Mouse (Mus musculus) forebrain, embryonic 11.5 days (tissue): ENCODE measurements around the gene Plcb2. TPM values are rescaled to one million over a fixed set of nuclear protein-coding genes. Genes with fewer than 3 reads are reported as not detected.
A peak's percentile ranks its signal among the peaks of the same experiment; 100 is the strongest.

Experiments
- ATAC-seq: fragments of 200-750 bp; cut with Nextera tagmentation; replicated peaks from 2 replicates; pipeline ENCODE4 v1.8.0; 2017; ENCODE audit warnings: moderate TSS enrichment; ENCODE audit not compliant: low FRiP score
- DNase-seq: peaks from one replicate; pipeline ENCODE4 v3.0.0-alpha.2; 2017; ENCODE audit warnings: low spot score
- H3K27ac ChIP-seq: fragments of 300-500 bp; sonication (generic); 2 replicates; pipeline ENCODE4 v1.5.1; 2014; ENCODE audit warnings: low read depth, low read length
- H3K27me3 ChIP-seq: fragments of 300-500 bp; sonication (generic); 2 replicates; pipeline ENCODE4 v1.6.1; 2014; ENCODE audit warnings: mild to moderate bottlenecking, low read length, mixed read lengths; ENCODE audit not compliant: control insufficient read depth, insufficient read depth
- H3K36me3 ChIP-seq: fragments of 300-500 bp; sonication (generic); 2 replicates; pipeline ENCODE4 v1.6.1; 2014; ENCODE audit warnings: mild to moderate bottlenecking, low read length, moderate library complexity, mixed read lengths; ENCODE audit not compliant: control insufficient read depth, insufficient read depth
- H3K4me1 ChIP-seq: fragments of 300-500 bp; sonication (generic); replicated peaks from 2 replicates; pipeline ENCODE4 v1.6.1; 2014; ENCODE audit warnings: low read length, mixed read lengths; ENCODE audit not compliant: control insufficient read depth, insufficient read depth
- H3K4me2 ChIP-seq: fragments of 300-500 bp; sonication (generic); 2 replicates; pipeline ENCODE4 v1.6.1; 2014; ENCODE audit warnings: low read depth, mild to moderate bottlenecking, low read length, moderate library complexity, mixed read lengths; ENCODE audit not compliant: severe bottlenecking
- H3K4me3 ChIP-seq: fragments of 300-500 bp; sonication (generic); 2 replicates; pipeline ENCODE4 v1.5.1; 2014; ENCODE audit warnings: low read depth, low read length
- H3K9ac ChIP-seq: fragments of 300-500 bp; sonication (generic); 2 replicates; pipeline ENCODE4 v1.6.1; 2014; ENCODE audit warnings: low read length
- H3K9me3 ChIP-seq: fragments of 300-500 bp; sonication (generic); 2 replicates; pipeline ENCODE4 v1.6.1; 2016; ENCODE audit warnings: low read length, mixed read lengths; ENCODE audit not compliant: control insufficient read depth
- WGBS: fragments of 180-500 bp; shearing (Covaris S2); extraction: QIAGEN DNeasy Blood & Tissue Kit; methylation state at CpG from one replicate; pipeline ENCODE4 v1.1.7; 2014; 5-methylcytosine and 5-hydroxymethylcytosine counted together
- polyA plus RNA-seq: library from polyadenylated mRNA; unstranded; fragments of >200 nt; fragmentation: Nextera tagmentation; extraction: Ambion mirVana; gene quantifications from 2 replicates; pipeline ENCODE4 v1.2.1, GENCODE M21; 2014

Plcb2 gene
- polyA plus RNA-seq, 1 experiment from 2014 or later = 0.33 TPM

- no peak overlapping the region for H3K27ac ChIP-seq
- H3K9me3 ChIP-seq = no peaks in the 10 kb centered on the region
- H3K4me3 ChIP-seq = no peak overlapping the region
- H3K9ac ChIP-seq = no peak overlapping the region
- H3K4me1 ChIP-seq = no peaks in the 10 kb centered on the region
- no peak for DNase-seq
- no peaks in the 10 kb centered on the region for H3K27me3 ChIP-seq
- WGBS = 83% methylated on average over 6 of the region's 6 CpGs
- ATAC-seq = no peak
- H3K36me3 ChIP-seq = no peaks in the 10 kb centered on the region
- H3K4me2 ChIP-seq = no peak overlapping the region
These were observed 27.2 kb upstream of the Plcb2 start for GRCm38 (mm10) chr2:118755407-118755806.

- no peaks in the 10 kb centered on the region for H3K36me3 ChIP-seq
- H3K9ac ChIP-seq = no peak overlapping the region
- H3K4me2 ChIP-seq = no peak overlapping the region
- 84% methylated on average over 5 of the region's 5 CpGs for WGBS
- H3K4me1 ChIP-seq = peaks cover 4% of the 10 kb centered on the region; the same call in 1 of the 2 replicates
- DNase-seq (no peak), ATAC-seq (no peak)
- H3K27ac ChIP-seq = no peak overlapping the region
- no peaks in the 10 kb centered on the region for H3K9me3 ChIP-seq
- H3K4me3 ChIP-seq = no peak overlapping the region
- no peaks in the 10 kb centered on the region for H3K27me3 ChIP-seq
These were observed 25.9 kb upstream of the Plcb2 start for GRCm38 (mm10) chr2:118754143-118754542.

GRCm38 (mm10) chr2:118752792-118753108, 24.5 kb upstream of the Plcb2 start:
- no peaks in the 10 kb centered on the region for H3K9me3 ChIP-seq
- whole genome bisulfite sequencing = 82% methylated on average over 4 of the region's 4 CpGs
- no peak overlapping the region for H3K4me3 ChIP-seq
- no peak overlapping the region for H3K27ac ChIP-seq
- H3K36me3 ChIP-seq = no peaks in the 10 kb centered on the region
- peaks cover 12% of the 10 kb centered on the region for H3K4me1 ChIP-seq
- H3K4me2 ChIP-seq = no peak overlapping the region
- ATAC-seq (no peak), DNase-seq (no peak)
- H3K27me3 ChIP-seq = peaks cover 2% of the 10 kb centered on the region; the same call in 1 of the 2 replicates
- H3K9ac ChIP-seq = no peak overlapping the region

GRCm38 (mm10) chr2:118751896-118752791, 23.9 kb upstream of the Plcb2 start:
- Histone ChIP-seq H3K27me3 (peaks cover 2% of the 10 kb centered on the region; the same call in 1 of the 2 replicates), H3K4me2 (no peak overlapping the region), H3K36me3 (no peaks in the 10 kb centered on the region), H3K27ac (no peak overlapping the region), H3K9me3 (no peaks in the 10 kb centered on the region), H3K9ac (no peak overlapping the region), H3K4me3 (no peak overlapping the region), H3K4me1 (peaks cover 17% of the 10 kb centered on the region)
- no peak for ATAC-seq
- no peak for DNase-seq
- 75% methylated on average over 16 of the region's 16 CpGs for WGBS

GRCm38 (mm10) chr2:118750476-118750875, 22.2 kb upstream of the Plcb2 start:
- no peak overlapping the region for H3K4me2 ChIP-seq
- WGBS = 87% methylated on average over 8 of the region's 8 CpGs
- no peaks in the 10 kb centered on the region for H3K36me3 ChIP-seq
- H3K9ac ChIP-seq = no peak overlapping the region
- DNase-seq (no peak), ATAC-seq (no peak)
- H3K4me3 ChIP-seq = no peak overlapping the region
- no peaks in the 10 kb centered on the region for H3K9me3 ChIP-seq
- no peak overlapping the region for H3K27ac ChIP-seq
- H3K4me1 ChIP-seq = peaks cover 17% of the 10 kb centered on the region
- H3K27me3 ChIP-seq = peaks cover 2% of the 10 kb centered on the region; the same call in 1 of the 2 replicates

GRCm38 (mm10) chr2:118749341-118749884, 21.2 kb upstream of the Plcb2 start:
- Histone ChIP-seq H3K4me3 (no peak overlapping the region), H3K4me1 (peaks cover 24% of the 10 kb centered on the region), H3K9me3 (no peaks in the 10 kb centered on the region), H3K27me3 (peaks cover 7% of the 10 kb centered on the region; the same call in 1 of the 2 replicates), H3K27ac (no peak overlapping the region), H3K36me3 (no peaks in the 10 kb centered on the region), H3K4me2 (no peak overlapping the region), H3K9ac (peak overlapping the region; percentile 33; the same call in 1 of the 2 replicates)
- ATAC-seq = no peak; the same call in 1 of the 2 replicates
- 17% methylated on average over 10 of the region's 10 CpGs for WGBS
- DNase-seq = no peak

- DNase-seq = no peak
- Histone ChIP-seq H3K4me1 (peaks cover 24% of the 10 kb centered on the region), H3K9ac (no peak overlapping the region), H3K36me3 (no peaks in the 10 kb centered on the region), H3K27ac (no peak overlapping the region), H3K27me3 (peaks cover 14% of the 10 kb centered on the region), H3K4me3 (peak overlapping the region; percentile 91; the same call in 1 of the 2 replicates), H3K4me2 (peak overlapping the region; percentile 98; the same call in 1 of the 2 replicates), H3K9me3 (no peaks in the 10 kb centered on the region)
- no peak for ATAC-seq
- 45% methylated on average over 10 of the region's 10 CpGs for WGBS
These were observed 19.2 kb upstream of the Plcb2 start for GRCm38 (mm10) chr2:118747301-118747960.

GRCm38 (mm10) chr2:118745915-118746901, 18.0 kb upstream of the Plcb2 start:
- Histone ChIP-seq H3K27me3 (peaks cover 14% of the 10 kb centered on the region), H3K36me3 (no peaks in the 10 kb centered on the region), H3K9ac (peak overlapping the region; percentile 93), H3K4me2 (peak overlapping the region; percentile 98), H3K27ac (no peak overlapping the region), H3K4me1 (peaks cover 24% of the 10 kb centered on the region), H3K9me3 (no peaks in the 10 kb centered on the region), H3K4me3 (peak overlapping the region; percentile 91)
- DNase-seq (peak; percentile 74), ATAC-seq (peak; percentile 51)
- under 1% methylated on average over 93 of the region's 113 CpGs for WGBS
